Mouse (Mus musculus): ENCODE measurements around the gene Trpm3. TPM values are rescaled to one million over a fixed set of nuclear protein-coding genes. Genes with fewer than 3 reads are reported as not detected.

Trpm3 gene
- total RNA-seq, 2 experiments from 2014 or later: 1.7 to 1.8 TPM

- no peak for DNase-seq (ENCODE audit: low spot score)
- intact Hi-C loops (cut with DNase I): no loop called here
Observed at GRCm38 (mm10) chr19:22462043-22462442, 323.2 kb downstream of the Trpm3 start.

DNA sequence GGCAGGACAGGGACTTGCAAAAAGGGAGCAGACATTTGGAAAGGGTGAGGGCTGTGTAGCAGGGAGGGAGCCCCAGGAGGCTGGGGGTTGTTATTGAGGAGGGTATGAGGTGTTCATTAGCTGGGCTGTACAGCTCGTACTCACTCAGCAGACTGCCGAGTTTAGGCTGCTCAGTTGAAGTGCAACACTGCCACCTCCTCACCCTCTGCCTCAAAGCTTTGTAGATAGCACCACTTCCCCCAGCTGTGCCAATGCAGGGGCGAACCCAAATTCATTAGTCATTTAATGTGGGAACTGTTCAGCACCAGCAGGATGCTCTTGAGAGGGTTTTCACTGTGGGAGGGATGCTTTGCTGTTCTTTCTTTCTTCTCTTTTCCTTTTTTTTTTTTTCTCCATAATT, 324.7 kb downstream of the Trpm3 start:
- intact Hi-C loops (cut with DNase I): no loop called here
- no peak for DNase-seq (ENCODE audit: low spot score)

GRCm38 (mm10) chr19:22469608-22470007, 330.8 kb downstream of the Trpm3 start:
- intact Hi-C loops (cut with DNase I): no loop called here
- no peak for DNase-seq (ENCODE audit: low spot score)

- intact Hi-C loops (cut with DNase I): no loop called here
- DNase-seq (ENCODE audit: low spot score): no peak
Observed at GRCm38 (mm10) chr19:22473030-22473712, 334.3 kb downstream of the Trpm3 start.

DNA sequence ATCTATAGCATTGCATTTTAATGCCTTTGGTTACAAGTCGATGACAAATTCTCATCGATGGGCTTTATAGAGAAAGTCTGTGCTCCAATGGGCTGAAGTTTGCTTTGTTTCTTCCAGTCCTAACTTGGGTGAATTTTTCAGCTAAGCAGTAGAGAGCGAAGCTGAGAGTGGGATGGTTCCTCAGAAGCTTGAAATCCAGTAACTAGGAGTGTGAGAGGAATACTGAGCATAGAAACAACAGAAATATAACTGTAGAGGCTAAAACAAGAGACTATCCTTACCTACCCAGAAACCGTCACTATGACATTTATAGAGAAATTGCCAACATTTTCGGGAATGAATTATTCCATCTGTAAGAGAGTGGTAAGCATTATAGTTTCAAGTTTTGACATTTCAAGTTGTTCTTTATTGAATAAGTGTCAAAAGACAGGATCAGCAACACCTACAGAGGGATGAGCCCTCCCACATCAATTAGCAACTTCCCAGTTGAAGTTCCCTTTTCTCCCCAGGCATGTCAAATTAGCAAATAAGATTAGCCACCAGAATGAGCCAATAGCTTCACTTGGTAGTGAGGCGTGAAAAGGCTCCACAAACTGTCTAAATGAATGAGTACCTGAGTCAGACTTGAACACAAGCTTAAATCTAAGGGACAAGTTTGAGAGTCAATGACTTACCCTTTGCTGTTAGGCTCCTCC, 339.6 kb downstream of the Trpm3 start:
- intact Hi-C loops (cut with DNase I): no loop called here
- no peak for DNase-seq (ENCODE audit: low spot score)

GRCm38 (mm10) chr19:22503469-22503868, 364.6 kb downstream of the Trpm3 start:
- DNase-seq (ENCODE audit: low spot score): no peak
- intact Hi-C loops (cut with DNase I): no loop called here

DNA sequence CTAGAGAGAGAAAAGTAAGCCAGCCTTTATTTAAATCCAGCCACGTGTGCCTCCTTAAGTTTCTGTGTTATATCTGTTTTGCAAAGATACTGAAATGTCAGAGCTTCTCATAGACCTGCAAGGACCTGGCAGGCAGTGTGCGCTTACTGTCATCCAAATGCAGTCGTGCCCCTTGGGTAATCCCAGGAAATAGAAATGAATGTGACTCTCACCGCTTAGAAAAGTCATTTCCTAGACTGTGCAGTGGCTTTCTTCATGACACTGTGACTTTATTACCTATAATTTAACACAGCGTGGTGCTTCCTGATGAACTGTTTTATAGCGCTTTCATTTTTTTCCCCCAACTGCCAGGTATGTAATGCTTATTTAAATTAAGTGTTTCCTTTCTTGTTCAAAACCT, 379.7 kb downstream of the Trpm3 start:
- intact Hi-C loops (cut with DNase I): no loop called here
- no peak for DNase-seq (ENCODE audit: low spot score)

DNA sequence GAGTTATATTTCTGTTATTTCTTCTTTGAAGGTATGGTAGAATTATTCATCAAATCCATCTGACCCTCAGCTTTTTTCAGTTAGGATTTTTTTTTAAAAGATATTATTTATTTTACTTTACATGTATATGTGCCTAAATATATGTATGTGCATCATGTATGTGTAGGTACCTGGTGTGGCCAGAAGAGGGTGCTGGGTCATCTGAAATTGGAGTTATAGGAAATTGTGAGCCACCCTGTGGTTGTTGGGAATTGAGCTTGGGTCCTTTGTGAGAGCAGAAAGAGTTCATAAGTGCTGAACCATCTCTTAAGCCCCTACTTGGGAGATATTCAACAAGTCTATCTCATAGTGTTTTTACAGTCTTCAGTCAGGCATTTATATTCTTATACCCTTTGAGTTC, 389.1 kb downstream of the Trpm3 start:
- no peak for DNase-seq (ENCODE audit: low spot score)
- intact Hi-C loops (cut with DNase I): no loop called here

DNA sequence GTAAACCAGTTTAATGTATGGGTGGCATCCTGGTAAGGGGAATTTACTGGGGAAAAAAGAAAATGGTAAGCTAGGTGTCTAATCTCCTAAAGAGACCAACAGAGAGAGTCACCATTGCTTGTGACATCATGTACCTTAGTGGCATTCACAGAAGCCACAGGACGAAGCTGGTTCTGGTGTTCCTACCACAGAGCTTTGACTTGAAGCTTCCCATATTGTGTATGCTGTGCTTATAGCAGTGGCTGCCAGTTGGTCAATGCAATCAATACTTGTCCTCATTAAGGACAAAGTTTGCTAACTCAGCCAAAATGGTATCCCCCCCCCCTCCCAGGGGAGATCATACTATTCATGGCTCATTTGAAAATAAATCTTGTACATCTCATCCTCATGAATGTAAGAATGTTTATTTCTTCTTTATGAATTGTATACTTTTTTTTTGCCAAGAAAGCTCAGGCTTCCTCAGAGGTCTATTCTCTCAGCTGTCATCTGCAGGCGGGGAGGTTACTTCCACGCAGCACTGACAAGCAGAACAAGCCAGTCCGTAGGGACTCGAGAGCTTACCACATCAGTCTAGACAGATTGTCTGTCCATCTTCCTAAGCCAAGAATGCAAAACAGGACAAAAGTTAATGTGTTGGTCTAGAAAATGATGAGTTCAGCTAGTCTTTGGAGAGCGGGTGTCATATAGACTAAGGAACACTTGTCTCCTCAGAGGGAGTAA, 404.3 kb downstream of the Trpm3 start:
- intact Hi-C loops (cut with DNase I): no loop called here
- no peak for DNase-seq (ENCODE audit: low spot score)

DNA sequence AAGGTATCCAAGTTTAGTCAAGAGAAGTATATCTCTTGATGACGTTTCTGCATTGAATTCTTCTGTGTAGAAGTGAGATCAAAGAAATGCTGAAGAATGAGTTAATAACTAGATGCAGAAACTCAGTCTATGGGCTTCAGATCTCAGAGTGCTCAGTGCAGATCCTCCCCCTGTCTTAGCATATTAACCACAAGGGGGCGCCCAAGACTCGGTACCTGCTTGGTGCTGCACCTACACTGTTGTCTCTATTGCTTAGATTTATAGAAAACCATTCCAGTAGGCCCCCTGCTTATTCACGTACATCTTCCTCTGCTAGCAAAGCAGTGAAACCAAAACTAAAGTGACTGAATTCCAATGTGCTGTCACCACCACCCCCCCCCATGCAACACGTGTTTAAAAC, 413.3 kb downstream of the Trpm3 start:
- DNase-seq (ENCODE audit: low spot score): no peak
- intact Hi-C loops (cut with DNase I): loop anchor here (1.0 to 5.0 kb wide), 3 partner anchors 79 to 332 kb away; no protein-coding TSS in a partner anchor

- intact Hi-C loops (cut with DNase I): loop anchor here (5.0 kb wide), 1 partner anchor 217 kb away; no protein-coding TSS in a partner anchor
- DNase-seq (ENCODE audit: low spot score): peak; percentile 4
Observed at GRCm38 (mm10) chr19:22554421-22554941, 415.6 kb downstream of the Trpm3 start.

GRCm38 (mm10) chr19:22572396-22572795, 433.6 kb downstream of the Trpm3 start:
- DNase-seq (ENCODE audit: low spot score): no peak
- intact Hi-C loops (cut with DNase I): no loop called here

- no peak for DNase-seq (ENCODE audit: low spot score)
- intact Hi-C loops (cut with DNase I): no loop called here
Observed at GRCm38 (mm10) chr19:22572849-22573248, 434.0 kb downstream of the Trpm3 start.

GRCm38 (mm10) chr19:22582120-22582745, 443.4 kb downstream of the Trpm3 start:
- intact Hi-C loops (cut with DNase I): no loop called here
- no peak for DNase-seq (ENCODE audit: low spot score)

DNA sequence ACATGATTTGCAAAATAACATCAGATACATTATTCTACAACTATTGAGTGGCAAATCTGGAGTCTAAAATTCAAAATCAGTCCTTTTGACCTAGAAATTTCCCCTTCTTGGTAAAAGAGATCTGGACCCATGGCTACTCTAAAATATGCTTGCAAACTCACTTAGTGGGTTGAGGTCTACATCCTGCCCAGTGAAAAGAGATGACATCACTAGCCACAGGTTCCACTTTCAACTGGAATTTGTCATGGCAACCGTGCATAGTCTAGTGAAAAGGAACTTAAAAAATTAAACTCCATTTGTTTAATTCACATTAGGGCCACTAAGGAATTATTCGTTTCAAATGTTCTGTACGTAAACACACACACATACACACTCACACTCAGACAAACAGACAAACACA, 455.6 kb downstream of the Trpm3 start:
- no peak for DNase-seq (ENCODE audit: low spot score)
- intact Hi-C loops (cut with DNase I): no loop called here

DNA sequence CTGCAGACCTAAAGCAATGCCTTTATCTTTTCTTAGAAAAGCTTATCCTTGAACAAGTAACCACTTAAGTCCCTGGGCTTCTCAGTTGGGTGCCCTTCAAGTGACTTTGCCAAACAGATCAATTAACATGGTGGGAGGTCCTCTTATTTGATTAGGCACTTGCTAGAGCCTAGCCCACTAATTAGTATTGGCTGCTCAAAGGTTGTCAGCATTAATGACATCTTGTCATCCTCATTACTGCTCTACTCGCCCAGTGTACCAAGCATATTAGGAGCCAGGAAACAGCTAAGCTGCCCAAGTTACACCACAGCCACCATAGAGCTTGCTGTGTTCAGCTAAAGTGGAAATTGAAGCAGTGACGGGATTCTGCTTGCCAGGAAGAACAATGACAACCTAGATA, 456.4 kb downstream of the Trpm3 start:
- intact Hi-C loops (cut with DNase I): no loop called here
- no peak for DNase-seq (ENCODE audit: low spot score)

DNA sequence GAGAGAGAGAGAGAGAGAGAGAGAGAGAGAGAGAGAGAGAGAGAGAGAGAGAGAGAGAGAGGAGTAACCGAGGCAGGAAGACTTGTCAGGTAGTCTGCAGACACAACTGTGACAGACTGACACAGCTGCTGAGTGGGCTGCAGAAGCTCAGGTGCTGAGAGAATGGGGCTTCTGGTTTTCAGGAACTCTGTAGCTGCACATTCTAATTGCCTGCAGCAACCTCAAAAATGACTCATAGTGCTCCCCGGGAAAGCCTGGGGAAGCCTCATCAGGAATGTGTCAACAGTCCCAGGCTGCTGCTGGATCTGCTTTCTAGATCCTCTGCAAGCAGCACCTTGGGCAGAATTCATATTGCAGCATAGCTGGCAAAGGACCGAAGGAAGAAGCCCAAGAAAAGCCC, 457.9 kb downstream of the Trpm3 start:
- no peak for DNase-seq (ENCODE audit: low spot score)
- intact Hi-C loops (cut with DNase I): no loop called here

- intact Hi-C loops (cut with DNase I): no loop called here
- DNase-seq (ENCODE audit: low spot score): no peak
Observed at GRCm38 (mm10) chr19:22604322-22604721, 465.5 kb downstream of the Trpm3 start.

DNA sequence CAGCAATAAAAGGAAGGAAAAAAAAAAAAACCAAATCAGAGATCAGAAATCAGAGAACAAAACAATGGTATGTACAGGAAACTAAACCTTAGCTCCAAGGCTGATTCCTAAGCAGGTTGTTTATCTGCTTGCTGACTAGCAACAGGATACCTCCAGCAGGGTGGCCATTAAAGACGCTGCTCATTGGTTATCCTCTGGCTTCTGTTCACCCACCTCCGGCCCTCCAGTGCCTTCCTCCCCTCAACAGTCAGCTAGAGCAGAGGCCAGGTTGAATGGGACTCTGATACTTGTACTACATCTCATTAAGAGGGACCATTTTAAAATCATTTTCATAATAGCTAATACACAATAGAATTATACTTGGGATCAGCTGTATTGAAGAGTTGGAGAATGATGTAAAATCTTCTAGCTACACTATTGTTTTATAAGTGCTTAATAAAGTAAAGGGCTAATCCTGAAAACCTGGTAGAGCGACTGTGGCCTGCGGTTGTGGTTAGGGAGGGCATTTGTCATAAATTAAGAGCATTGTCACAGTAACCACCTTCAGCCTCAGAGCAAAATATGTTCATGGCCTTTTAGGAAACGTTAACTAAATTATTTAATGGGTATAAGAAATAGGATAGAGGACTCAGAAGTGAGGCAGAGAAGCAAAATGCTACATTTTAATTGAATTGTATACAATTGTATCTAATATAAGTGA, 469.3 kb downstream of the Trpm3 start:
- intact Hi-C loops (cut with DNase I): no loop called here
- DNase-seq (ENCODE audit: low spot score): no peak

- DNase-seq (ENCODE audit: low spot score): no peak
Observed at GRCm38 (mm10) chr19:22611621-22612020, 472.8 kb downstream of the Trpm3 start.

More at GRCm38 (mm10) chr19:22611621-22612020, 472.8 kb downstream of the Trpm3 start:
- intact Hi-C loops (cut with DNase I): no loop called here

Measured in heart, postnatal 25 days (tissue).